Mouse (Mus musculus) mouse embryonic stem cell (cell line): ENCODE data around the gene Scnn1a.

Source experiments
- in situ Hi-C, 2 experiments: fragments of 300-500 bp; cut with MboI; formaldehyde crosslinking; loops; 1 replicate in 1 of 2; 3 replicates in 1 of 2; pipeline ENCODE4 v1.14.3; 2019 to 2020; ENCODE audit warnings: low sequenced_read_pairs in 2 of 2, low pct_unique_long_range_greater_than_20kb in 1 of 2, mixed read lengths in 1 of 2; ENCODE audit not compliant: unreplicated experiment in 1 of 2

Gene Scnn1a

GRCm38 (mm10) chr6:125320323-125320722, at the start of gene Scnn1a:
Gene Scnn1a (plus strand): TSS chr6:125320659.
- in situ Hi-C loops, result no loop called here

DNA sequence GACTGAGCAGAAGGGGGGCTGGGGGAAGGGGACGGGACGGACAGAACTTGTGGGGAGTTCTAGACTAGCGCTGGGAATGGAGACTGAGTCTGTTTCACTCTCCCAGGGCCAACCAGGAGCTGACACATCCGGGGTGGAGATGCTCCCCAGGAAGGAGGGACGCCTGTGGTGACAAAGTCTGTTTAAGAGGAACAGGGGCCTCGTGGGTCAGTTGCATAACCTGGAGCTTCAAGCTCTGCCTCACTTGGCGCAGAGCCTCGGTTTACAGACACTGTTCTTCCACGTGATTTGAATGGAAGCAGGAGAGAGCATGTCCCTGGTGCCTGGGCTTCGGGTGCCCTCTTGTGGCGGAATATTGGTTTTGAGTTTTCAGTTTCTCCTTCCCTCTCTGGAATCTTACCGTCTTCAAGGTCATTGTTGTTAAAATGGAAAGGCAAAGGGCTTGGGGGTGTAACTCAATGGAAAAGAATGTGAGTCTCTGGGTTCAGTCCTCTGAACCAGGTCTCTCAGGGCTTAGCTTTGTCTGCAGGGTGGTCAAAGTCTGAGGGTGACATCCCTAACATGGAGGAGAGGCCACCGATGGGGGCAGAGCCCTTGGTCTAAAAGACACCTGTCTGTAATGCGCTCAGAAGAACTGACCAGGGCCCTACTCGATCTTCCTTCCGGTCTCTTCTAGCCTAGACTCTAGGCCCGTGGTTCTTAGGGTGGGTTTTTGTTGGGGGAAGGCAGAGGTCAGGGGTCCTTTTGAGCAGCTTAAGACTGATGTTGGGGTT, 48.8 kb upstream of the Scnn1a start:
- in situ Hi-C loops, result loop anchor here (5.0 to 10.0 kb wide), 2 partner anchors 109 to 333 kb away; no protein-coding TSS in a partner anchor

DNA sequence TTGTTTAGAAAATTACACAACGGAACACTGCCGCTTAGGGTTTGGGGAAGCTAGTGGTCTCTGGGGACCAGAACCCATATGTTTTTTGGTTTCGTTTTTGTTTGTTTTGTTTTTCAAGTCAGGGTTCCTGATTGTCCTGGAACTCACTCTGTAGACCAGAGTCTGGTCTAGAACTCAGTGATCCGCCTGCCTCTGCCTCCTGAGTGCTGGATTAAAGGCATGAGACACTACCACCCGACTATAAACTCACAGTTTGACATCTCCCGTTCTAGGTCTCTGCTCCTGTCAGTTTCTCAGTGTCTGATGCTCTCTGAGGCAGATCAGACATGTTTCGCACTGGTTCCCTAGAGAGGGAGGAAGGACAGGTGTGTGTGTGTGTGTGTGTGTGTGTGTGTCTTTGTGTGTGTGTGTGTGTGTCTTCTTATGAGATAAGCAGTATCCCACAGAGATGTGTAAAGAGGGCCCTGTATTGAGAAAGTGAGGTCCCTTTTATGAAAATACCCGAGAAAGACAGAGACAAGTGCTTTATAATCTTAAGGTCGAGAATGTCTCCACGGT, 48.2 kb upstream of the Scnn1a start:
- in situ Hi-C loops, result loop anchor here (5.0 to 10.0 kb wide), 2 partner anchors 110 to 332 kb away; no protein-coding TSS in a partner anchor

DNA sequence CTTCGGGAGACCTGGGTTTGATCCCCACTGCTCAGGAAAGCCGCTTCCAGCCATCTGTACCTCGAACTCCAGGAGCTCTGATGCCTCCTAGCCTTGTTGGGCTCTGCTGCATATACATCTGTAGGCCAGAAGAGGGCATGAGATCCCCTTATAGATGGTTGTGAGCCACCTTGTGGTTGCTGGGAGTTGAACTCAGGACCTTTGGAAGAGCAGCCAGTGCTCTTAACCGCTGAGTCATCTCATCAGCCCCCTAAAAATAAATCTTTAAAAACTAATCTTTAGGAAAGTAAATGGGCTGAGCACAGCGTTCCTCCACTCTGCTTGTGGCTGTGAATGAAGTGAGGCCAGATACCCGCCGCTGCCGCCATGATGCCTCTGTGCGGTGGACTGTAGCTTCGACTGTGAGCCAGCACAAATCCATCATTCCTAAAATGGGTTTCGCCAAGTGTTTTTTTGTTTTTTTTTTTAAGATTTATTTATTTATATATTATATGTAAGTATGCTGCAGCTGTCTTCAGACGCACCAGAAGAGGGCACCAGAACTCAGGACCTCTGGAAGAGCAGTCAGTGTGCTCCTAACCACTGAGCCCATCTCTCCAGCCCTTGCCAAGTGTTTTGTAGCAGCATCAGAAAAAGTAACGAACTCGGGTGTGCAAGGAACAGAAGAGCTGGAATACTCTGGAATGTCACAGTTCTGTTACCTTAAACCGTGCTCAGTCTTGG, 45.5 kb upstream of the Scnn1a start:
- in situ Hi-C loops, result loop anchor here (5.0 to 10.0 kb wide), 2 partner anchors 113 to 330 kb away; no protein-coding TSS in a partner anchor

DNA sequence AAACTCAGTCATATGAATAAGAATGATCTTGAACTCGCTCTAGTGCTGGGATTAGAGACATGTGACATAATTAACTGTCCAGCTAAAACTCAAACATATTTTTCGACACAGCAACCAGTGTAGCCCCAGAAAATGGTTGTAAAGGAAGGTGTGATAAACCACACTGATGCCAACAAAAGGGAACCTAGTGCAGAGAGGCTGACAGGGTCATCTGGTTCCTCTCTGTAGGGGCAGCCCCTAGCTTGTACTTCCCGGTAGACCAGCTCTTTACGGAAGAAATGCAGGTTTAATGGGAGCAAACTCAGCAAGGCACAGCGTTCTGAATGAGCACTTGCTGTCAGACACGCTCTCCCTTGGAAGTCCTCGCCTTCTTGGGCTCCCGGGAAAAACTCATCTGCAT, 40.7 kb upstream of the Scnn1a start:
- in situ Hi-C loops, result loop anchor here (5.0 to 10.0 kb wide), 2 partner anchors 323 to 325 kb away; no protein-coding TSS in a partner anchor

GRCm38 (mm10) chr6:125282721-125283120, 37.7 kb upstream of the Scnn1a start:
- in situ Hi-C loops, result loop anchor here in 1 of 2 experiments (5.0 kb wide), 1 partner anchor 320 kb away; no protein-coding TSS in a partner anchor

DNA sequence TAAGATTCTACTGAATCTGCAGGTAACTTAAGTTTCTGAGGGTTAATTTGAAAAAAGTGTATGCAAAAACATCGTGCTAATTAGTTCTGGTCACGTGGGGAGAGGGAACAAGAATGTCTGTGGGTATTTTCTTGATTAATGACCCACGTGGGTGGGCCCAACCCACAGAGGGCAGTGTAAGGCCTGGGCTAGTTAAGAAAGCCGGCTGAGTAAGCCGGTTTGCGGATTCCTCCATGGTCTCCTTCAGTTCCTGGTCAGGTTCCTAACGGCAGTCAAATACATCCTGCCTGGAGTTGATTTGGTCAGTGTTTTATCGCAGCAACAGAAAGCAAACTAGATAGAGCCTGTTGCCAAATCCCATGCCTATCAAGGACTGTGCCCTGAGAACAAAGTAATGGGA, 36.2 kb upstream of the Scnn1a start:
- in situ Hi-C loops, result loop anchor here in 1 of 2 experiments (5.0 kb wide), 1 partner anchor 318 kb away; no protein-coding TSS in a partner anchor

DNA sequence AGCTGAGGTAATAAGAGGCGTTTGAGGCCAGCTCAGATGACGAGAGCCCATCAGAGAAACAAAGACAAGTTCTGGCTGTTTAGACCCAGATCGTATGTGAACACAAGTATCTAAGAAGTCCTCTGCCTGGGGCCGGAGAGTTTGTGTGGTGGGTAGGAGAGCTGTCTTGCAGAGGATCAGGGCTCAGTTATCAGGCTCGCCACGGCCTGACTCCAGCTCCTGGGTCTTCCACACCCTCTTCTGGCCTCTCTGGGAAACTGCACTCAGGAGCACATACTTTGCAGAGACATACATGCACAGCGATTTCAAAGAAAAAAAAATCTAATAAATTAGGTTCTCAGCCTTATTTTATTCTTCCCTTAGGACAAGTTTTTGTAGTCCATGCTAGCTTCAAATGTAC, 35.7 kb upstream of the Scnn1a start:
- in situ Hi-C loops, result loop anchor here in 1 of 2 experiments (5.0 kb wide), 1 partner anchor 318 kb away; no protein-coding TSS in a partner anchor

GRCm38 (mm10) chr6:125285890-125286289, 34.6 kb upstream of the Scnn1a start, which contains the start of gene Tuba3a:
Gene Tuba3a (minus strand): TSS chr6:125286042.
- in situ Hi-C loops, result no loop called here

DNA sequence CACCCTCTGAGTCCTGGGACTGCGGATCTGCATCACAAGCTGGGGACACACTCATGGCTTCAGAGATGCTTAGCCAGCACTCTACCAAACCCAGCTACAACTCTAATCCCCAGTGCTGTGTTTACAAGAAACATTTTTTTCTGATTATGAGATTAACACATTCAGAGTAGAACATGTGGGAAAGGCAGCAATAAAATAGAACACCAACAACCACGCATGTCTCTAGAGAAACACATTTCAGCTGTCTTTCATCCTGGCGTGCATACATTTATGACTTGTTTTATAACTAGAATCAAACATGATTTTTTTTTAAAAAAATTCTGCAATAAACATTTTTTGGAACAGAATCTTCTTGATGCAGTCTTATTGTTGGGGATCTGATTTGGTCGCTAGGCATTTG, 33.5 kb upstream of the Scnn1a start:
- in situ Hi-C loops, result no loop called here

GRCm38 (mm10) chr6:125288730-125289129, 31.7 kb upstream of the Scnn1a start:
- in situ Hi-C loops, result no loop called here

- in situ Hi-C loops, result loop anchor here in 1 of 2 experiments (5.0 kb wide), 1 partner anchor 81 kb away; no protein-coding TSS in a partner anchor
These were observed 29.1 kb upstream of the Scnn1a start for GRCm38 (mm10) chr6:125291329-125291728.

- in situ Hi-C loops, result loop anchor here in 1 of 2 experiments (5.0 kb wide), 1 partner anchor 80 kb away; no protein-coding TSS in a partner anchor
These were observed 28.2 kb upstream of the Scnn1a start for GRCm38 (mm10) chr6:125292256-125292655.

DNA sequence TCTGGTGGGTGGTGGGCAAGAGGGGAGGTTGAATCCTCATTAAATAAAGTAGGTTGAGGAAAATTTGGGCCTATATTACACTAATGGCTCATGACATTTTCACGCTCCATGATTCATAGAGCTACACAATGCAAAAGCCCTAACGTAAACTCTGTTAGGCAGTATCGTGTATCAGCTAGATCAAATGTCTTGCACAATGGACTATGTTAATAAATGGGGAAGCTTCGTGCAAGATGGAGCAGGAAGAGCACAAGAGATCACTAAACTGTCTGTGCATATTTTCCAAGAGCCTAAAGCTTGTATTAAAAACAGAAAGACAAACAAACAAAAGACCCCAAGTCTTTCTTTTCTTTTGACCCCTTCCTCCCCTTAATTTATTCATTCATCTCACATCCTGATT, 26.4 kb upstream of the Scnn1a start:
- in situ Hi-C loops, result loop anchor here in 1 of 2 experiments (5.0 kb wide), 1 partner anchor 78 kb away; no protein-coding TSS in a partner anchor

- in situ Hi-C loops, result no loop called here
These were observed 23.2 kb upstream of the Scnn1a start for GRCm38 (mm10) chr6:125297149-125297820.

GRCm38 (mm10) chr6:125300982-125301381, 19.5 kb upstream of the Scnn1a start:
- in situ Hi-C loops, result no loop called here

GRCm38 (mm10) chr6:125302231-125302982, 18.1 kb upstream of the Scnn1a start:
- in situ Hi-C loops, result no loop called here
